Comparison of ENCODE assay signal across 20 mouse cellular contexts in the genomic region with DNA sequence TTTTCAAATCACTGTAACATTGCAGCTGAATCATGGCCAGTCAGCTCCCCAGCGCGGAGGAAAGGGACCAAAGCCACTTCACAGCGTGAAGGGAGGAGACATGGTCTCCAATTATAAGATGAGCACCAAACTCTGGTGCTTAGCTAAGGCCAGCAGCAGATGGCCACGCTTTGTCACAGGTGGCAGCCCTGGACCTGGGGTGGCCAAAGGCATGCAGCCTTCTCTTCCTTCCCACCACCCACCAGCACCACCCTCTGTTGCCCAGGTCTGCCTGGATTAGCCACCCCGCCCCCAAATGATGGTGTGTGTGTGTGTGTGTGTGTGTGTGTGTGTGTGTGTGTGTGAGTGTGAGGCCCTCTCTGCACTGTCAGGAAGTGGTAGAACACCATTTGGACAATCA. TPM values are rescaled to one million over a fixed set of nuclear protein-coding genes. Genes with fewer than 3 reads are reported as not detected.
DNase-seq lines count a peak whose midpoint lies in the region; ATAC-seq and TF ChIP-seq lines count a peak whose summit lies in the region.
"Had no signal": no experiment of that assay in that cellular context is flagged by ENCODE, and none has a peak within 500 bp of the region (broad histone marks: within the 10 kb centered on the region; RNA-seq: fewer than 3 reads in every experiment).

No protein-coding gene starts in this region.

- no peak overlapping the region for H3K4me2 ChIP-seq in hindbrain, postnatal 0 days (ENCODE audit: low read depth, low read length)
- H3K4me2 ChIP-seq in hindbrain, embryonic 12.5 days (replicated peaks), result no peak overlapping the region
- H3K4me2 ChIP-seq in forebrain, embryonic 15.5 days (replicated peaks), result no peak overlapping the region
- H3K4me2 ChIP-seq: intestine, embryonic 15.5 days; limb, embryonic 13.5 days; neural tube, embryonic 13.5 days had no signal

- H3K4me1 ChIP-seq in hindbrain, postnatal 0 days (ENCODE audit: insufficient read depth, low read length), result no peaks in the 10 kb centered on the region
- H3K4me1 ChIP-seq in hindbrain, embryonic 12.5 days, result no peaks in the 10 kb centered on the region
- H3K4me1 ChIP-seq in cerebellum, adult 2 months (ENCODE audit: control insufficient read depth, insufficient read depth, low read length), result peaks cover 49% of the 10 kb centered on the region
- H3K4me1 ChIP-seq in forebrain, embryonic 15.5 days, result no peaks in the 10 kb centered on the region
- H3K4me1 ChIP-seq: limb, embryonic 13.5 days; neural tube, embryonic 13.5 days had no signal

- no peak overlapping the region for H3K4me3 ChIP-seq in hindbrain, postnatal 0 days (ENCODE audit: low read length)
- no peak overlapping the region for H3K4me3 ChIP-seq in hindbrain, embryonic 12.5 days
- H3K4me3 ChIP-seq in cerebellum, adult 2 months (replicated peaks; ENCODE audit: insufficient read depth, low read depth, low read length), result no peak overlapping the region
- no peak overlapping the region for H3K4me3 ChIP-seq in layer of hippocampus, adult 2 months
- H3K4me3 ChIP-seq in forebrain, embryonic 15.5 days, result no peak overlapping the region
- H3K4me3 ChIP-seq: intestine, embryonic 15.5 days; limb, embryonic 13.5 days; neural tube, embryonic 13.5 days had no signal

- no peaks in the 10 kb centered on the region for H3K27me3 ChIP-seq in hindbrain, postnatal 0 days (ENCODE audit: insufficient read depth, low read length)
- no peaks in the 10 kb centered on the region for H3K27me3 ChIP-seq in hindbrain, embryonic 12.5 days
- no peaks in the 10 kb centered on the region for H3K27me3 ChIP-seq in cerebellum, adult 2 months (ENCODE audit: control insufficient read depth, insufficient read depth, low read length)
- no peaks in the 10 kb centered on the region for H3K27me3 ChIP-seq in forebrain, embryonic 15.5 days
- H3K27me3 ChIP-seq: intestine, embryonic 15.5 days; limb, embryonic 13.5 days; neural tube, embryonic 13.5 days; Patski had no signal

- 76% methylated on average over 5 of the region's 5 CpGs for WGBS in hindbrain, postnatal 0 days
- WGBS in hindbrain, embryonic 12.5 days, result 96% methylated on average over 5 of the region's 5 CpGs
- 10% methylated on average over 5 of the region's 5 CpGs for WGBS in cerebellum, adult 2 months
- 84% methylated on average over 5 of the region's 5 CpGs for WGBS in forebrain, embryonic 15.5 days

- TF ChIP-seq POLR2A in cerebellum, adult 2 months (IDR thresholded peaks at IDR 0.05; ENCODE audit: borderline replicate concordance, insufficient read depth, low read length), result no peak

- no peak for ATAC-seq in hindbrain, postnatal 0 days
- no peak for ATAC-seq in hindbrain, embryonic 12.5 days (ENCODE audit: low FRiP score)
- ATAC-seq in forebrain, embryonic 15.5 days (replicated peaks), result no peak
- ATAC-seq: intestine, embryonic 15.5 days; Patski had no signal

- no peak for TF ChIP-seq CTCF in hindbrain, postnatal 0 days (IDR thresholded peaks at IDR 0.05; ENCODE audit: low read depth)
- TF ChIP-seq CTCF in cerebellum, adult 2 months (IDR thresholded peaks at IDR 0.05; ENCODE audit: borderline replicate concordance, insufficient read depth, low read depth, low read length), result no peak
- no peak for TF ChIP-seq CTCF in layer of hippocampus, adult 2 months (conservative IDR thresholded peaks at IDR 0.05)

- H3K9me3 ChIP-seq in hindbrain, postnatal 0 days (ENCODE audit: low read length), result no peaks in the 10 kb centered on the region
- H3K9me3 ChIP-seq in hindbrain, embryonic 12.5 days (replicated peaks), result no peaks in the 10 kb centered on the region
- H3K9me3 ChIP-seq in forebrain, embryonic 15.5 days, result no peaks in the 10 kb centered on the region
- H3K9me3 ChIP-seq: intestine, embryonic 15.5 days; limb, embryonic 13.5 days; neural tube, embryonic 13.5 days had no signal

- peak; percentile 21 for DNase-seq in hindbrain, postnatal 0 days (ENCODE audit: low spot score)
- DNase-seq in brain, adult 2 months (ENCODE audit: low read depth, low spot score), result peak; percentile 98
- DNase-seq in cerebellum, adult 2 months, result peak; percentile 93 to 98
- peak; percentile 91 to 95 for DNase-seq in cerebellum, postnatal 36 days
- no peak for DNase-seq in layer of hippocampus, adult 2 months (ENCODE audit: low spot score in 2 of 2)
- DNase-seq: adrenal gland, adult 8-10 months; heart, adult 11 months; kidney, postnatal 36 days; midbrain, embryonic 14.5 days had no signal

- peaks cover 8% of the 10 kb centered on the region; the same call in 1 of the 2 replicates for H3K36me3 ChIP-seq in hindbrain, postnatal 0 days (ENCODE audit: insufficient read depth, low read length)
- H3K36me3 ChIP-seq in hindbrain, embryonic 12.5 days, result peaks cover 7% of the 10 kb centered on the region; the same call in 1 of the 2 replicates
- H3K36me3 ChIP-seq in forebrain, embryonic 15.5 days, result 0 out of 2 replicates have a peak, but pooled peaks cover 3% of the 10 kb centered on the region
- H3K36me3 ChIP-seq: intestine, embryonic 15.5 days had no signal

- no peak overlapping the region for H3K27ac ChIP-seq in hindbrain, postnatal 0 days
- H3K27ac ChIP-seq in hindbrain, embryonic 12.5 days, result no peak overlapping the region
- H3K27ac ChIP-seq in cerebellum, adult 2 months (ENCODE audit: insufficient read depth, low read length), result peak overlapping the region; percentile 95
- no peak overlapping the region for H3K27ac ChIP-seq in layer of hippocampus, adult 2 months
- no peak overlapping the region for H3K27ac ChIP-seq in forebrain, embryonic 15.5 days (replicated peaks)
- H3K27ac ChIP-seq: intestine, embryonic 15.5 days; limb, embryonic 13.5 days; liver, embryonic 14.5 days; neural tube, embryonic 13.5 days had no signal

- H3K9ac ChIP-seq in hindbrain, postnatal 0 days (replicated peaks; ENCODE audit: low read length), result no peak overlapping the region
- H3K9ac ChIP-seq in hindbrain, embryonic 12.5 days, result no peak overlapping the region
- no peak overlapping the region for H3K9ac ChIP-seq in forebrain, embryonic 15.5 days (replicated peaks)
- H3K9ac ChIP-seq: intestine, embryonic 15.5 days; limb, embryonic 13.5 days; liver, embryonic 14.5 days; neural tube, embryonic 13.5 days had no signal

RNA-seq across cellular contexts. Expression of a gene that starts 7.7 kb away (rescaled TPM):
- total RNA-seq in hindbrain, postnatal 0 days (2014; rRNA removed), result 31.1 and 31.8 TPM in 2 replicates
- polyA plus RNA-seq in hindbrain, postnatal 0 days (2015; fragmentation: Nextera tagmentation; extraction: Ambion mirVana), result 32.6 and 33.8 TPM in 2 replicates
- 45.7 and 51.1 TPM in 2 replicates for polyA plus RNA-seq in hindbrain, embryonic 12.5 days (2016; fragmentation: Nextera tagmentation; extraction: Ambion mirVana)
- 96.8 and 103 TPM in 2 replicates for polyA plus RNA-seq in cerebellum, adult 2 months (2012; rRNA removed)
- total RNA-seq in layer of hippocampus, adult 2 months (2021), result 10 to 100 TPM; 19.1 to 22.7 TPM
- polyA plus RNA-seq in forebrain, embryonic 15.5 days (2015; fragmentation: Nextera tagmentation; extraction: Ambion mirVana), result 46.1 and 46.2 TPM in 2 replicates

RNA-seq across cellular contexts. Expression of a gene that starts 8.4 kb away (rescaled TPM):
- 72.7 and 77.4 TPM in 2 replicates for total RNA-seq in hindbrain, postnatal 0 days (2014; rRNA removed)
- polyA plus RNA-seq in hindbrain, postnatal 0 days (2015; fragmentation: Nextera tagmentation; extraction: Ambion mirVana), result 56.6 and 60.4 TPM in 2 replicates
- 37.0 and 37.9 TPM in 2 replicates for polyA plus RNA-seq in hindbrain, embryonic 12.5 days (2016; fragmentation: Nextera tagmentation; extraction: Ambion mirVana)
- polyA plus RNA-seq in cerebellum, adult 2 months (2012; rRNA removed), result 43.2 and 47.6 TPM in 2 replicates
- total RNA-seq in layer of hippocampus, adult 2 months (2021), result 10 to 100 TPM; 22.0 to 22.4 TPM
- 42.0 and 44.4 TPM in 2 replicates for polyA plus RNA-seq in forebrain, embryonic 15.5 days (2015; fragmentation: Nextera tagmentation; extraction: Ambion mirVana)

RNA-seq across cellular contexts. Expression of a gene that starts 22.5 kb away (rescaled TPM):
- not detected in 2 replicates for total RNA-seq in hindbrain, postnatal 0 days (2014; rRNA removed)
- 0.24 TPM in 1 of 2 replicates, not detected in the other for polyA plus RNA-seq in hindbrain, postnatal 0 days (2015; fragmentation: Nextera tagmentation; extraction: Ambion mirVana)
- polyA plus RNA-seq in hindbrain, embryonic 12.5 days (2016; fragmentation: Nextera tagmentation; extraction: Ambion mirVana), result 1.0 and 1.1 TPM in 2 replicates
- polyA plus RNA-seq in cerebellum, adult 2 months (2012; rRNA removed), result 1.8 and 1.9 TPM in 2 replicates
- under 1 TPM; 0.37 to 0.69 TPM for total RNA-seq in layer of hippocampus, adult 2 months (2021)
- 0.10 TPM in 1 of 2 replicates, not detected in the other for polyA plus RNA-seq in forebrain, embryonic 15.5 days (2015; fragmentation: Nextera tagmentation; extraction: Ambion mirVana)
- total RNA-seq: gastrocnemius, adult 8-10 months had no signal
- polyA plus RNA-seq: heart, postnatal 0 days; midbrain, embryonic 14.5 days; neural tube, embryonic 13.5 days had no signal

RNA-seq across cellular contexts. Expression of a gene that starts 32.1 kb away (rescaled TPM):
- total RNA-seq in hindbrain, postnatal 0 days (2014; rRNA removed), result 0.14 and 1.4 TPM in 2 replicates
- polyA plus RNA-seq in hindbrain, postnatal 0 days (2015; fragmentation: Nextera tagmentation; extraction: Ambion mirVana), result 0.49 and 0.61 TPM in 2 replicates
- polyA plus RNA-seq in hindbrain, embryonic 12.5 days (2016; fragmentation: Nextera tagmentation; extraction: Ambion mirVana), result 0.25 and 0.42 TPM in 2 replicates
- 0.75 and 0.90 TPM in 2 replicates for polyA plus RNA-seq in cerebellum, adult 2 months (2012; rRNA removed)
- under 1 TPM; 0.25 to 0.54 TPM for total RNA-seq in layer of hippocampus, adult 2 months (2021)
- 0.11 and 0.15 TPM in 2 replicates for polyA plus RNA-seq in forebrain, embryonic 15.5 days (2015; fragmentation: Nextera tagmentation; extraction: Ambion mirVana)
- total RNA-seq: gastrocnemius, adult 8-10 months; left cerebral cortex, postnatal 10 days had no signal
- polyA plus RNA-seq: heart, postnatal 0 days; hindbrain, embryonic 11.5 days had no signal

RNA-seq across cellular contexts. Expression of a gene that starts 33.5 kb away (rescaled TPM):
- total RNA-seq in hindbrain, postnatal 0 days (2014; rRNA removed), result 0.31 TPM in 1 of 2 replicates, not detected in the other
- 0.28 and 0.48 TPM in 2 replicates for polyA plus RNA-seq in hindbrain, postnatal 0 days (2015; fragmentation: Nextera tagmentation; extraction: Ambion mirVana)
- polyA plus RNA-seq in hindbrain, embryonic 12.5 days (2016; fragmentation: Nextera tagmentation; extraction: Ambion mirVana), result 0.87 and 1.1 TPM in 2 replicates
- 1.2 and 1.5 TPM in 2 replicates for polyA plus RNA-seq in cerebellum, adult 2 months (2012; rRNA removed)
- 1 to 10 TPM; 1.5 TPM for total RNA-seq in layer of hippocampus, adult 2 months (2021)
- polyA plus RNA-seq in forebrain, embryonic 15.5 days (2015; fragmentation: Nextera tagmentation; extraction: Ambion mirVana), result 0.47 and 0.61 TPM in 2 replicates
- total RNA-seq: gastrocnemius, adult 8-10 months had no signal

Comparison
In these comparisons a context has a peak if more than half of its experiments do, and no peak if none do; other contexts are left out.
1. DNase-seq: peak in hindbrain, postnatal 0 days (single experiment), brain, adult 2 months (single experiment), cerebellum, adult 2 months (2 of 2) and cerebellum, postnatal 36 days (2 of 2); none in layer of hippocampus, adult 2 months (0 of 2).